Mouse (Mus musculus) ES-E14 (cell line): ENCODE measurements around the gene Gal3st2.

Experiments used
- CHD2 ChIP-seq: IDR thresholded peaks from 2 replicates; pipeline ENCODE4 v1.6.1; 2014; ENCODE audit warnings: mild to moderate bottlenecking, low read depth, low read length, inconsistent platforms
- HCFC1 ChIP-seq: IDR thresholded peaks from 2 replicates; pipeline ENCODE4 v1.6.1; 2012; ENCODE audit warnings: low read length, inconsistent platforms, borderline replicate concordance; ENCODE audit not compliant: insufficient read depth
- MAFK ChIP-seq: IDR thresholded peaks from 2 replicates; pipeline ENCODE4 v1.6.1; 2014; ENCODE audit warnings: mild to moderate bottlenecking, low read depth, low read length, inconsistent platforms; ENCODE audit not compliant: insufficient read depth
- ZC3H11A ChIP-seq: IDR thresholded peaks from 2 replicates; pipeline ENCODE4 v1.6.1; 2012; ENCODE audit warnings: low read depth, mild to moderate bottlenecking, inconsistent platforms, low read length, borderline replicate concordance
- ZNF384 ChIP-seq: IDR thresholded peaks from 2 replicates; pipeline ENCODE4 v1.6.1; 2012; ENCODE audit warnings: low read depth, low read length, inconsistent platforms

GRCm38 (mm10) chr1:93835876-93836531 lies 25.1 kb upstream of the Gal3st2 start:
- no peak for TF ChIP-seq HCFC1
- no peak for TF ChIP-seq ZC3H11A
- TF ChIP-seq CHD2: no peak
- TF ChIP-seq MAFK: no peak
- no peak for TF ChIP-seq ZNF384
